Mouse (Mus musculus) T-helper 17 cell (primary cell): ENCODE measurements around the gene Casp7.

ENCODE experiments used
- in situ Hi-C, 2 experiments: fragments of 300-600 bp; cut with MboI, MseI; formaldehyde crosslinking; loops; 1 replicate in 1 of 2; 2 replicates in 1 of 2; pipeline ENCODE4 v1.15.1; 2025; ENCODE audit warnings: high pct_unique_total_duplicates in 2 of 2

Casp7 gene

GRCm38 (mm10) chr19:56396669-56397621, at the start of gene Casp7:
TSS of gene Casp7 (plus strand) at chr19:56397129.
- in situ Hi-C loops, result no loop called here

GRCm38 (mm10) chr19:56349295-56349694, 47.6 kb upstream of the Casp7 start:
- in situ Hi-C loops, result no loop called here

- in situ Hi-C loops, result loop anchor here in 1 of 2 experiments (10.0 kb wide), 1 partner anchor 551 kb away; no protein-coding TSS in a partner anchor
Observed at GRCm38 (mm10) chr19:56353689-56354088, 43.2 kb upstream of the Casp7 start.

GRCm38 (mm10) chr19:56355201-56355600, 41.7 kb upstream of the Casp7 start:
- in situ Hi-C loops, result loop anchor here in 1 of 2 experiments (5.0 to 10.0 kb wide), 2 partner anchors 422 to 550 kb away; no protein-coding TSS in a partner anchor

- in situ Hi-C loops, result loop anchor here in 1 of 2 experiments (5.0 to 10.0 kb wide), 2 partner anchors 421 to 548 kb away; no protein-coding TSS in a partner anchor
Observed at GRCm38 (mm10) chr19:56356480-56357373, 40.2 kb upstream of the Casp7 start.

- in situ Hi-C loops, result loop anchor here in 1 of 2 experiments (5.0 to 10.0 kb wide), 2 partner anchors 420 to 547 kb away; no protein-coding TSS in a partner anchor
Observed at GRCm38 (mm10) chr19:56357374-56357708, 39.6 kb upstream of the Casp7 start.

GRCm38 (mm10) chr19:56358890-56359289, 38.0 kb upstream of the Casp7 start:
- in situ Hi-C loops, result loop anchor here in 1 of 2 experiments (5.0 to 10.0 kb wide), 2 partner anchors 418 to 546 kb away; no protein-coding TSS in a partner anchor

- in situ Hi-C loops, result no loop called here
Observed at GRCm38 (mm10) chr19:56363721-56364460, 33.0 kb upstream of the Casp7 start.

GRCm38 (mm10) chr19:56364563-56364962, 32.4 kb upstream of the Casp7 start:
- in situ Hi-C loops, result no loop called here

GRCm38 (mm10) chr19:56366168-56366567, 30.8 kb upstream of the Casp7 start:
- in situ Hi-C loops, result no loop called here

- in situ Hi-C loops, result no loop called here
Observed at GRCm38 (mm10) chr19:56366625-56367024, 30.3 kb upstream of the Casp7 start.

GRCm38 (mm10) chr19:56367778-56368177, 29.2 kb upstream of the Casp7 start:
- in situ Hi-C loops, result no loop called here

GRCm38 (mm10) chr19:56368912-56369311, 28.0 kb upstream of the Casp7 start:
- in situ Hi-C loops, result no loop called here

- in situ Hi-C loops, result no loop called here
Observed at GRCm38 (mm10) chr19:56370389-56371150, 26.4 kb upstream of the Casp7 start.

- in situ Hi-C loops, result no loop called here
Observed at GRCm38 (mm10) chr19:56372226-56372625, 24.7 kb upstream of the Casp7 start.

- in situ Hi-C loops, result no loop called here
Observed at GRCm38 (mm10) chr19:56373246-56373645, 23.7 kb upstream of the Casp7 start.

GRCm38 (mm10) chr19:56374011-56374410, 22.9 kb upstream of the Casp7 start:
- in situ Hi-C loops, result no loop called here

GRCm38 (mm10) chr19:56378007-56378406, 18.9 kb upstream of the Casp7 start:
- in situ Hi-C loops, result no loop called here

- in situ Hi-C loops, result no loop called here
Observed at GRCm38 (mm10) chr19:56378554-56379172, 18.3 kb upstream of the Casp7 start.

- in situ Hi-C loops, result no loop called here
Observed at GRCm38 (mm10) chr19:56380341-56380740, 16.6 kb upstream of the Casp7 start.
